Mouse (Mus musculus) ovary, postnatal 36 days (tissue): ENCODE data around the gene Tada3.
A peak's percentile ranks its signal among the peaks of the same experiment; 100 is the strongest.

Experiments
- DNase-seq: peaks from one replicate; pipeline ENCODE4 v3.0.0; 2022; ENCODE audit warnings: low spot score, mixed read lengths

The Tada3 gene

GRCm38 (mm10) chr6:113386025-113386424, 8.3 kb upstream of the Tada3 start:
- peak; percentile 30 for DNase-seq

GRCm38 (mm10) chr6:113385160-113385714, 7.6 kb upstream of the Tada3 start:
- no peak for DNase-seq

GRCm38 (mm10) chr6:113384351-113384927, 6.8 kb upstream of the Tada3 start:
- DNase-seq: no peak

- DNase-seq: no peak
Observed at GRCm38 (mm10) chr6:113380480-113380879, 2.8 kb upstream of the Tada3 start.

- DNase-seq: no peak
Observed at GRCm38 (mm10) chr6:113379246-113379645, 1.6 kb upstream of the Tada3 start.

- DNase-seq: no peak
Observed at GRCm38 (mm10) chr6:113377172-113377495, 549 bp downstream of the Tada3 start.

GRCm38 (mm10) chr6:113373491-113373890, 4.2 kb downstream of the Tada3 start:
- no peak for DNase-seq

GRCm38 (mm10) chr6:113370194-113370929, 7.3 kb downstream of the Tada3 start:
- DNase-seq: no peak

GRCm38 (mm10) chr6:113368577-113368976, 9.1 kb downstream of the Tada3 start:
- no peak for DNase-seq

- DNase-seq: no peak
Observed at GRCm38 (mm10) chr6:113368124-113368523, 9.6 kb downstream of the Tada3 start.

- no peak for DNase-seq
Observed at GRCm38 (mm10) chr6:113367574-113367973, 10.1 kb downstream of the Tada3 start.

GRCm38 (mm10) chr6:113366639-113367038, 11.0 kb downstream of the Tada3 start:
- DNase-seq: no peak

- DNase-seq: no peak
Observed at GRCm38 (mm10) chr6:113364518-113365135, 13.1 kb downstream of the Tada3 start.

GRCm38 (mm10) chr6:113362241-113362640, 15.4 kb downstream of the Tada3 start:
- DNase-seq: no peak

- DNase-seq: no peak
Observed at GRCm38 (mm10) chr6:113361476-113361875, 16.2 kb downstream of the Tada3 start.

GRCm38 (mm10) chr6:113353696-113354095, 24.0 kb downstream of the Tada3 start:
- no peak for DNase-seq

- no peak for DNase-seq
Observed at GRCm38 (mm10) chr6:113352820-113353219, 24.9 kb downstream of the Tada3 start.

GRCm38 (mm10) chr6:113351653-113352052, 26.0 kb downstream of the Tada3 start:
- no peak for DNase-seq

GRCm38 (mm10) chr6:113351161-113351560, 26.5 kb downstream of the Tada3 start:
- no peak for DNase-seq

- no peak for DNase-seq
Observed at GRCm38 (mm10) chr6:113350538-113350937, 27.1 kb downstream of the Tada3 start.

- no peak for DNase-seq
Observed at GRCm38 (mm10) chr6:113346897-113347296, 30.8 kb downstream of the Tada3 start.

GRCm38 (mm10) chr6:113344321-113344720, 33.4 kb downstream of the Tada3 start:
- peak; percentile 71 for DNase-seq
